Mouse (Mus musculus) kidney, embryonic 16.5 days (tissue): ENCODE data around the gene Adamts9. TPM values are rescaled to one million over a fixed set of nuclear protein-coding genes. Genes with fewer than 3 reads are reported as not detected.

Source experiments
- ATAC-seq: fragments of 200-750 bp; cut with Nextera tagmentation; 2 replicates; pipeline ENCODE4 v1.8.0; 2017; ENCODE audit warnings: moderate TSS enrichment; ENCODE audit not compliant: low FRiP score, low TSS enrichment
- H3K27ac ChIP-seq: fragments of 300-500 bp; sonication (generic); 2 replicates; pipeline ENCODE4 v1.5.1; 2014; ENCODE audit warnings: low read length
- H3K27me3 ChIP-seq: fragments of 300-500 bp; sonication (generic); 2 replicates; pipeline ENCODE4 v1.6.1; 2014; ENCODE audit warnings: low read length, control low read depth, mixed read lengths; ENCODE audit not compliant: insufficient read depth
- H3K36me3 ChIP-seq: fragments of 300-500 bp; sonication (generic); 2 replicates; pipeline ENCODE4 v1.6.1; 2014; ENCODE audit warnings: low read length, control low read depth, mixed read lengths; ENCODE audit not compliant: insufficient read depth
- H3K4me1 ChIP-seq: fragments of 300-500 bp; sonication (generic); 2 replicates; pipeline ENCODE4 v1.6.1; 2014; ENCODE audit warnings: low read length, control low read depth, mixed read lengths; ENCODE audit not compliant: insufficient read depth
- H3K4me2 ChIP-seq: fragments of 300-500 bp; sonication (generic); replicated peaks from 2 replicates; pipeline ENCODE4 v1.6.1; 2014; ENCODE audit warnings: low read depth, low read length
- H3K4me3 ChIP-seq: fragments of 300-500 bp; sonication (generic); 2 replicates; pipeline ENCODE4 v1.5.1; 2014; ENCODE audit warnings: mild to moderate bottlenecking, low read length
- H3K9ac ChIP-seq: fragments of 300-500 bp; sonication (generic); replicated peaks from 2 replicates; pipeline ENCODE4 v1.6.1; 2014; ENCODE audit warnings: low read length
- H3K9me3 ChIP-seq: fragments of 300-500 bp; sonication (generic); 2 replicates; pipeline ENCODE4 v1.6.1; 2016; ENCODE audit warnings: low read length, control low read depth
- WGBS: fragments of 180-500 bp; shearing (Covaris S2); extraction: QIAGEN DNeasy Blood & Tissue Kit; methylation state at CpG from one replicate; pipeline ENCODE4 v1.1.7; 2014; 5-methylcytosine and 5-hydroxymethylcytosine counted together
- polyA plus RNA-seq: library from polyadenylated mRNA; unstranded; fragments of >200 nt; fragmentation: Nextera tagmentation; extraction: Ambion mirVana; gene quantifications from 2 replicates; pipeline ENCODE4 v1.2.1, GENCODE M21; 2015

Adamts9 gene
- polyA plus RNA-seq, 1 experiment from 2014 or later: 12.0 TPM

DNA sequence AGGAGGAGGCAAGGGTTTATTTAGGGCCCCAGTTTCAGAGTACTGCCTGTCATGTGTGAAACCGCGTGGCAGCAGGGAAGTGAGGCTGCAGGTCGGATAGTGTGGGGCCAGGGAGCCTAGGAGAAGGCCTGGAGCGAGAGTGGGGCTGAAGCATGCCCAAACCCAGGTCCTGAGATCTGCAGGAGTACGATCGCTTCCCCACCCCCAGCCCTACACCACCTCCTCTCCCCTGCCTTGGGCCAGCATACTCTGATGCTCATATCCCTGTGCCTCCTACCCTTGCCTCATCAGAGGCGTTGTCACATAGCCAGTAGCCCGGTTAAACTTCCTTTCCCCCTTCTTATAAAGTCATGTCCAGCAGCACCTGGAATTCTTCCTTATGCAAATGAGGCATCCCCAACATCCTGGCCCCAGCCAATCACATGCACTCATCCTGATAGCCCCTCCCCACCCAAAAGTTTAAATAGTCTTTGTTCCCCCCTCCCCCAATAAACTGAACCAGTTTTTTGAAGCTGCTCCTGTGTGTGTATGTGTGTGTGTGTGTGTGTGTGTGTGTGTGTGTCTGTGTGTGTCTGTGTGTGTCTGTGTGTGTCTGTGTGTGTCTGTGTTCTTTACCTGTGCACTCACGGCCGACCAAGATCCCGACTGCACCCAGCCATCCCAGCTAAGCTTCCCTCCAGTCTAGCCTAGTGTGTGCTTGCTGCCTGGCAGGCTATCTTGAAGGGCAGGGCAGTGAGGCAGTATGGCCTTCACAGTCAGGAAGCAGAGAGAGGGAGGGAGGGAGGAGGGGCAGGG, 164.0 kb downstream of the Adamts9 start:
- Histone ChIP-seq H3K4me1 (no peaks in the 10 kb centered on the region), H3K27me3 (no peaks in the 10 kb centered on the region), H3K9me3 (no peaks in the 10 kb centered on the region), H3K4me3 (no peak overlapping the region), H3K9ac (no peak overlapping the region), H3K4me2 (no peak overlapping the region), H3K36me3 (peaks cover 14% of the 10 kb centered on the region; the same call in 1 of the 2 replicates), H3K27ac (no peak overlapping the region)
- ATAC-seq: peak; percentile 74; the same call in 1 of the 2 replicates
- WGBS: 73% methylated on average over 10 of the region's 11 CpGs

DNA sequence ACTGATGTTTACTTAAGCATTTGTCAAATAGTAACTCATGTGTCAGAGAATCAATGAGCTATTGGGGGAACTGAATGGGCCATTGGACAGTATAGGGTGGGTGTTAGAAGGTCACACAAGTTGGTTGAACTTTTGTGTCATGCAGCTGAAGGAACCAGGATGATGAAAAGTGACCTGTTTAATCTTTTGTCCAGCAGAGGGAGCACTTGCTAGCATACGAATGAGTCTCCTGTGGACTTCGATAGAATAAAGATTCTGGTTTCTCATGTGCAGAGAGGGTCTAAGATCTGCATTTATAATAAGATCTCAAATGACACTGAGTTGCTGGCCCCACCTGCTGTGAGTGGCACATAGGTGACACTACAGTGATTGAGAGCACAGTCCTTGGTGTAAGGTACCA, 166.9 kb downstream of the Adamts9 start:
- H3K4me2 ChIP-seq: no peak overlapping the region
- 15% methylated on average over 2 of the region's 2 CpGs for WGBS
- no peak overlapping the region for H3K4me3 ChIP-seq
- no peaks in the 10 kb centered on the region for H3K27me3 ChIP-seq
- H3K9me3 ChIP-seq: no peaks in the 10 kb centered on the region
- H3K36me3 ChIP-seq: peaks cover 14% of the 10 kb centered on the region
- H3K9ac ChIP-seq: no peak overlapping the region
- ATAC-seq: peak; percentile 39; the same call in 1 of the 2 replicates
- H3K4me1 ChIP-seq: no peaks in the 10 kb centered on the region
- no peak overlapping the region for H3K27ac ChIP-seq

DNA sequence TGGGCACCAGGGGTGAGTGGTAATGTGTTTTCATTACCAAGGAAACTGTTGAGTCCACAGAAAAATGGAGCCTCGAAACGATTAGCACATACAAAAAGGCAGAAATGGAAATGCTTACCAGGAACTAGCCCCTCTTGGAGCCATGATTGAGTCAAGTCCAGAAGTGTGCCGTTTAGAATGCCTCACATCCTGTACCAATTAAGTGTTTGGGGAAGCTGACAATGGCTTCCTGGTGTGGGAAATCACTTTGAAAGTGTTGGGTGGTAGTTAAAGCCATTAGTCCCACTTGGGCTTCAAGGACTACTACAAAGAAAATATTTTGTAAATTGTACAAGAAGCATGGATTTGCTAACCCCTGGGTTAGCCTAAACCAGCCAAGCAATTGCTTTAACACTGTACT, 180.9 kb downstream of the Adamts9 start:
- 56% methylated on average over 3 of the region's 3 CpGs for WGBS
- no peak for ATAC-seq
- Histone ChIP-seq H3K27me3 (no peaks in the 10 kb centered on the region), H3K4me1 (no peaks in the 10 kb centered on the region), H3K36me3 (no peaks in the 10 kb centered on the region), H3K4me3 (no peak overlapping the region), H3K9me3 (no peaks in the 10 kb centered on the region), H3K4me2 (no peak overlapping the region), H3K27ac (no peak overlapping the region), H3K9ac (no peak overlapping the region)

DNA sequence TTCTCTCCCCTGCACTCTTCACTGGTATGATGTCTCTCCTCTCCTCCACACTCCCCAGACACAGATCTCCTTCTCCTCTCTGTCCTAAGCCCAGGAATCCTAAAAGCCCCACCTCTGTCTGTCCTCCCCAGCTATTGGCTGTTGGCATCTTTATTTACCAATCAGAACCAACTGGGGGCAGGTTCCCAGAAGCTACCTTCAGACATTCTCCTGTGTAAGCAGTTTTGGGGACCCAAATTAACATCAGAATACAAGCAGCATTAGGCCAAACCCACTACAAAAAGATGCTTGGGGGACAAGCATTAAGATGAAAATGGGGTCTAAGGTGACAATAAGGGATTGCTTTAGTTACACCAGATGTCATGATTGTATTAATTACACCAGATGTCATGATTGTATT, 183.7 kb downstream of the Adamts9 start:
- no peaks in the 10 kb centered on the region; the same call in 1 of the 2 replicates for H3K4me1 ChIP-seq
- no peaks in the 10 kb centered on the region for H3K9me3 ChIP-seq
- H3K27ac ChIP-seq: no peak overlapping the region
- no peak overlapping the region for H3K9ac ChIP-seq
- ATAC-seq: no peak
- no peaks in the 10 kb centered on the region for H3K36me3 ChIP-seq
- no peak overlapping the region for H3K4me2 ChIP-seq
- H3K27me3 ChIP-seq: no peaks in the 10 kb centered on the region
- no peak overlapping the region for H3K4me3 ChIP-seq

DNA sequence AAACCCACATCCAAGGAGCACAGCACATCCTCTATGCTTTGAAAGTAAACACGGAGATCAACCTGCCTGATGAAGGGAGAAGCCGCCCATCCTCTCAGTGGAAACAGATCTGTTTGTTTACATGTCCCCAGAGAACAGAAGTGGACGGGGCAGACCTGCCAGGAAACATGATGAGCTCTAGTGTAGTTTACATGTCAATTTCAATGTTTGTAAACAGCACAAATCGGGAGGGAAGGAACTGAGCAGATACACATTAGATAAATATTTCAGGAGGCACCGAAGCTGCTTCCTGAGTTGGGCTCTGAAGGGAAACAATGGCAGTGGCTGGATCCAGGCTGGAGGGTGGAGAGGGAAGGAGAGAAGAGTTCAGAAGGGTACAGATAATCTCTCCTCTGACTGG, 187.5 kb downstream of the Adamts9 start:
- Histone ChIP-seq H3K27ac (no peak overlapping the region), H3K4me1 (no peaks in the 10 kb centered on the region; the same call in 1 of the 2 replicates), H3K27me3 (no peaks in the 10 kb centered on the region), H3K36me3 (no peaks in the 10 kb centered on the region), H3K4me3 (no peak overlapping the region), H3K9ac (no peak overlapping the region), H3K9me3 (no peaks in the 10 kb centered on the region), H3K4me2 (no peak overlapping the region)
- WGBS: 34% methylated on average over 5 of the region's 5 CpGs
- no peak for ATAC-seq

DNA sequence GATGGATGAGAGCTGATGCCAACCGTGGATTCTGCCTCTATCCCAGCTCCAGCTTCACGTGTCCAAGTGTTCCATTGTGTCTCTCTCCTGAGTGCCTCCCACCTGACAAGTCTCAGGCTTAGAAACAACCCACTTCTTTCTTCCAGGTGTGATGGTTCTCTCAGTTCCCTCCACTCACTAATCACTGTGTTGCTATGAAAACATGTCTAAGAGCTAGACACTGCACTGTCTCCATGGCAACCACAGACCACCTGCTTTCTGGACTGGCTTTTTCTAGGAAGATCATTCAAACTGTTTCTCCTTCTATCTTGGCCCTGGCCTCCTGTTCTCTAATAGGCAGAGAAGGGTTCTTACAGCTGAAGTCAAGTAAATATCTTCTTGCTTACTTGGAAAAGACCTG, 190.6 kb downstream of the Adamts9 start:
- no peak overlapping the region for H3K9ac ChIP-seq
- no peaks in the 10 kb centered on the region for H3K27me3 ChIP-seq
- no peaks in the 10 kb centered on the region for H3K9me3 ChIP-seq
- H3K36me3 ChIP-seq: no peaks in the 10 kb centered on the region
- H3K4me2 ChIP-seq: no peak overlapping the region
- no peak for ATAC-seq
- H3K27ac ChIP-seq: no peak overlapping the region
- no peak overlapping the region for H3K4me3 ChIP-seq
- no peaks in the 10 kb centered on the region; the same call in 1 of the 2 replicates for H3K4me1 ChIP-seq
- WGBS: 91% methylated on average over 2 of the region's 2 CpGs

DNA sequence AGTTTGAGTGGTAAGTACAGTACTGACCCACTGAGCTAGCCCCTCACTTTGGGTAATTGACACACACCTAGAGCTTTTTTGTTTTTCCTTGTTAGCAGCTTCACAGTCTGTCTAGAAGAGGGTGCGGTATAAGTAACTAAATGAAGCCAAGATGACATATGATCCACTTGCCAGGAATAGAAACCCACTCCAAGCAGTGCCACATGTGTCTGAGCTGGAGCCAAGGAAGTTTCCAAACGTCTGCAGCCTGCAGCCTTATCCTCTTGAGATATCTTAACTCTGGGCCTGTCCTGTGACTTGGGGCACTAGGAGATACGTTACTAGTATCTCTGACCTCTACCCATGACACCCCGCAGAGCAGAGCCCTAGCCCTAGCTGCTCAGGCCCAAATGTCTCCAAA, 193.9 kb downstream of the Adamts9 start:
- H3K27me3 ChIP-seq: no peaks in the 10 kb centered on the region
- no peaks in the 10 kb centered on the region for H3K36me3 ChIP-seq
- 55% methylated on average over 4 of the region's 4 CpGs for WGBS
- no peak overlapping the region for H3K4me2 ChIP-seq
- H3K4me1 ChIP-seq: no peaks in the 10 kb centered on the region
- no peak overlapping the region for H3K9ac ChIP-seq
- no peaks in the 10 kb centered on the region for H3K9me3 ChIP-seq
- H3K4me3 ChIP-seq: no peak overlapping the region
- ATAC-seq: no peak
- no peak overlapping the region for H3K27ac ChIP-seq

DNA sequence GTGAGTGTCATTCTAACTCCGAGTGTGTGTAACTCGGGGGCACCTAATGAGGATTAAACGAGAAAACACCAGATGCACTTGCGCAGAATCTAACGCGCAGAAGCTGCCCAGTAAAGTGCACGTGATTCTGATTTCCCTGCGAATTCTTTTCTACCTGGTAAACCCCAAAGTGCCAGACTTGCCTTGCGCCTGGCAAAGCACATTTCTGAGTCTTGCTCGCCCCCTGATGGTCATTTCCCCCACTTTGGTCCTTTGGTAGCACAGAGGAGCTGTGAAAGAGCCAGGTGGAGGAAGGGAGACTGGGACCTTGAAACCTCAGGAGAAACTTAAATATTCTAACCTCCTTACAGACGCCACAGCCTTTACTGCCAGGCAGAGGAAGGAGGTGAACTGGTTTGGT, 199.7 kb downstream of the Adamts9 start:
- no peak overlapping the region for H3K4me3 ChIP-seq
- H3K4me2 ChIP-seq: peak overlapping the region; percentile 43
- peaks cover 4% of the 10 kb centered on the region; the same call in 1 of the 2 replicates for H3K4me1 ChIP-seq
- WGBS: 14% methylated on average over 11 of the region's 11 CpGs
- H3K36me3 ChIP-seq: no peaks in the 10 kb centered on the region
- no peak overlapping the region for H3K27ac ChIP-seq
- H3K9me3 ChIP-seq: no peaks in the 10 kb centered on the region
- ATAC-seq: no peak
- no peaks in the 10 kb centered on the region for H3K27me3 ChIP-seq
- 0 out of 2 replicates have a peak overlapping the region, but pooled peaks have one; percentile 46 for H3K9ac ChIP-seq

DNA sequence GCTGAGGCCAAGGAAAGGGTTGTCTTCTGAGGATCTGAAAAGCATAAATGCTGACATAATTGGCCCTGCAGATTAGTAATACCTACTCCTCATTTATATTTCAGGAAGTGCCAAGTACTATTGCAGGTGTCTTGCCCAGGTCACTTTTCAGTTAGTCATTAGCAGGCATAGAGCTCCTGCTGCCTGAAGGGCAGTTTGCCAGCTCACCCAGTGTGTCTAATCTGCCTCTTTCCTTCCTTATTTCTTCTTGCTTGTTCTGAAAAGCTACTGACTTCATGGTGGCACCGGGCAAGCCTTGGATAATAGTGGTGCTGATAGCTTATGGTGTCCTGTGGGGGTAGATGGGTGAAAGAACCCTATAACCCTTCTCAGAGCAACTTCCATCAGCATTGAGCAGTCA, 206.2 kb downstream of the Adamts9 start:
- Histone ChIP-seq H3K4me2 (no peak overlapping the region), H3K36me3 (no peaks in the 10 kb centered on the region), H3K9me3 (peaks cover 11% of the 10 kb centered on the region; the same call in 1 of the 2 replicates), H3K27ac (no peak overlapping the region), H3K27me3 (no peaks in the 10 kb centered on the region), H3K4me3 (no peak overlapping the region), H3K9ac (no peak overlapping the region), H3K4me1 (no peaks in the 10 kb centered on the region)
- ATAC-seq: no peak
- WGBS: 81% methylated on average over 1 of the region's 1 CpGs

DNA sequence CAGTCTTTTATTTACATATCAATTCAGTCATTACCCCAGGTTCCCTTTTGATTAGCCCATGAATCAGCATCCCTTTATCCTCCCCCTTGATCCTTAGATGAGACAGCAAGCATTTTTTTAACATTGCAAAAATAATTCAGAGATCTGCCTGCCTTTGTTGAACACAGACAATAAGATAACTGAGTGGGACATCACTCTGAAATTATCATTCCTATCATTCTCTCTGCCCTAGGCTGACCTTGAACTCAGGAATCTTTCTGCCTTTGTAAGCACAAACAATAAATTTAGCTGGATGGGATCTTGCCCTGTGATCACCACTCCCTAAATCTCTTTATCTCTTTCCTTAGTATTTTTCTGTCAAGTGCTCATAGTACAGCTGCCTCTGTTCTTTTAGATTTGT, 209.6 kb downstream of the Adamts9 start:
- no peaks in the 10 kb centered on the region for H3K4me1 ChIP-seq
- H3K9me3 ChIP-seq: peaks cover 11% of the 10 kb centered on the region; the same call in 1 of the 2 replicates
- no peak overlapping the region for H3K4me2 ChIP-seq
- ATAC-seq: no peak
- H3K9ac ChIP-seq: no peak overlapping the region
- no peak overlapping the region for H3K27ac ChIP-seq
- H3K36me3 ChIP-seq: no peaks in the 10 kb centered on the region
- no peak overlapping the region for H3K4me3 ChIP-seq
- no peaks in the 10 kb centered on the region for H3K27me3 ChIP-seq
